Mouse (Mus musculus) midbrain, embryonic 10.5 days (tissue): ENCODE data around the gene Wfdc15b. TPM values are rescaled to one million over a fixed set of nuclear protein-coding genes. Genes with fewer than 3 reads are reported as not detected.
A peak's percentile ranks its signal among the peaks of the same experiment; 100 is the strongest.

Source experiments
- DNase-seq: peaks from one replicate; pipeline ENCODE4 v3.0.0-alpha.2; 2017; ENCODE audit warnings: low spot score
- H3K27ac ChIP-seq: fragments of 300-500 bp; sonication (generic); replicated peaks from 2 replicates; pipeline ENCODE4 v1.5.1; 2016; ENCODE audit warnings: mild to moderate bottlenecking
- H3K27me3 ChIP-seq: fragments of 300-500 bp; sonication (generic); 2 replicates; pipeline ENCODE4 v1.6.1; 2016; ENCODE audit warnings: low read depth, mild to moderate bottlenecking; ENCODE audit not compliant: poor library complexity, severe bottlenecking
- H3K36me3 ChIP-seq: fragments of 300-500 bp; sonication (generic); 2 replicates; pipeline ENCODE4 v1.6.1; 2016; ENCODE audit warnings: mild to moderate bottlenecking, moderate library complexity
- H3K4me1 ChIP-seq: fragments of 300-500 bp; sonication (generic); 2 replicates; pipeline ENCODE4 v1.6.1; 2016
- H3K4me3 ChIP-seq: fragments of 300-500 bp; sonication (generic); 2 replicates; pipeline ENCODE4 v1.5.1; 2016; ENCODE audit warnings: mild to moderate bottlenecking, moderate library complexity
- H3K9me3 ChIP-seq: fragments of 300-500 bp; sonication (generic); replicated peaks from 2 replicates; pipeline ENCODE4 v1.6.1; 2016; ENCODE audit warnings: mild to moderate bottlenecking
- WGBS: fragments of 180-500 bp; shearing (Covaris S2); methylation state at CpG from one replicate; pipeline ENCODE4 v1.1.7; 2016; 5-methylcytosine and 5-hydroxymethylcytosine counted together
- polyA plus RNA-seq: library from polyadenylated mRNA; unstranded; fragments of >200 nt; fragmentation: Nextera tagmentation; extraction: Ambion mirVana; gene quantifications from 2 replicates; pipeline ENCODE4 v1.2.1, GENCODE M21; 2016

The Wfdc15b gene
- polyA plus RNA-seq, 1 experiment from 2014 or later, result not detected

GRCm38 (mm10) chr2:164194959-164195630 lies 26.4 kb downstream of the Wfdc15b start:
- Histone ChIP-seq H3K4me1 (no peaks in the 10 kb centered on the region), H3K27ac (no peak overlapping the region), H3K4me3 (no peak overlapping the region), H3K27me3 (no peaks in the 10 kb centered on the region), H3K36me3 (no peaks in the 10 kb centered on the region), H3K9me3 (no peaks in the 10 kb centered on the region)
- no peak for DNase-seq
- 86% methylated on average over 5 of the region's 5 CpGs for WGBS

DNA sequence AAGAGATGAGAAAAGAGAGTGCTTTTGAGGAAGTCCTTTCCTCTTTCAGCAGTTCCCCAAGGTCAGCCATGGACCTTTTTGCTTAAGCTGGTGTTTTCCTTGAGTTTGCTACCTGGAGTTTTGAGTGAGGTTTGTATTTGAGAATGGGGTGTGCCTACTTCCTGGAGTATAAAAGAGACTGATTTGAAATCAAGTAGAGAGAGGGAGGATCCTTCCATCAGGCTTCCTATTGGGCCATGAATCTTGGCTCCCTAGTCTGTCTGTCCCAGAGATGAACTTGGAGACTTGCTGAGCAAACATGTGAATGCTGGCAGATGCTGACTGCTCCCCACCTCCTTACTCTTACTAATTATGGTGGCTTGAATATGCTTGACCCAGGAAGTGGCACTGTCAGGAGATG lies 29.2 kb downstream of the Wfdc15b start:
- Histone ChIP-seq H3K36me3 (no peaks in the 10 kb centered on the region), H3K4me3 (no peak overlapping the region), H3K27ac (no peak overlapping the region), H3K27me3 (no peaks in the 10 kb centered on the region), H3K4me1 (no peaks in the 10 kb centered on the region), H3K9me3 (no peaks in the 10 kb centered on the region)
- no peak for DNase-seq

DNA sequence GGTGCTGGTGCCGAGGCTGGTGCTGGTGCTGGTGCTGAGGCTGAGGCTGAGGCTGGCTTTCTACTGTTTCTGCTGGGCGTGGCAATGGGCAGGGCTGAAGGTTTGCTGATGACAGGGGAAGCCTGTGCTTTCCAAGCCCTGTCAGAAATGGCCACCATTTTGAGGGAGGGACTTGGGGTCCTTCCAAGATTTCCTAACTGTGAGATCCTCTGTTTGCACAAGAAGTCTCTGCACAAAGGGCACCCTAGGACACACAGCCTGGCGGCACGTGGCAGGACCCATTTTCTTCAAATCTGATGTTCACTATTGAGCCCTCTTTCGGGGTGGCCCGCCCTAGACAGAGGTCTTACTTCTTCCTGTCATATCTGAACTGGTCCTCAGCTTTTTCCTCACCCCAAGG lies 30.9 kb downstream of the Wfdc15b start, which contains the start of gene Wfdc12:
Wfdc12 (minus strand) TSS at position 33 of the 400 bp plus-strand sequence.
- no peaks in the 10 kb centered on the region for H3K9me3 ChIP-seq
- H3K36me3 ChIP-seq, result no peaks in the 10 kb centered on the region
- H3K27ac ChIP-seq, result no peak within 1 kb of the TSS
- H3K4me1 ChIP-seq, result no peaks in the 10 kb centered on the region
- no peak for DNase-seq
- H3K4me3 ChIP-seq, result no peak within 1 kb of the TSS
- no peaks in the 10 kb centered on the region for H3K27me3 ChIP-seq
- WGBS, result 89% methylated on average over 6 of the region's 6 CpGs

DNA sequence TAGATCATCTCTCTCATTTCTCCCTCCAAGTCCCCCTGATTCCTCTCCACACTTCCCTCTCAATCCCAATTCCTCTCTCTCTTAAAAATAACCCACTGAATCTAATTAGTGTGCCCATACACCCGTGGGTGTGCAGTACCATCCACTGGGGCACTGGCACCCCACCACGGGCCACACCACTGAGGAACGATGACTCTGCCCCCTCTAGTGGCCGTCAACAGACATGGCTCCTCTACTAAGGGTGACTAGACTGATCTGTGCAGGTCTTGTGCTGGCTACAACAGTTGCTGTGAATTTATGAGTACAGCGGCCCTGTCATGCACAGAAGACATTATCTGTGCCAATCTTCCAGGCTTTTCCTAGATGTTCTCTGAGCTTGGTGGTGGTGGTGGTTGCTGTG lies 32.7 kb downstream of the Wfdc15b start:
- Histone ChIP-seq H3K9me3 (no peaks in the 10 kb centered on the region), H3K27me3 (no peaks in the 10 kb centered on the region), H3K4me1 (peaks cover 9% of the 10 kb centered on the region), H3K36me3 (no peaks in the 10 kb centered on the region), H3K4me3 (no peak overlapping the region), H3K27ac (no peak overlapping the region)
- 36% methylated on average over 5 of the region's 5 CpGs for WGBS
- no peak for DNase-seq

GRCm38 (mm10) chr2:164184145-164184719 lies 37.2 kb downstream of the Wfdc15b start:
- 0 out of 2 replicates have a peak overlapping the region, but pooled peaks have one; percentile 23 for H3K27ac ChIP-seq
- no peak for DNase-seq

DNA sequence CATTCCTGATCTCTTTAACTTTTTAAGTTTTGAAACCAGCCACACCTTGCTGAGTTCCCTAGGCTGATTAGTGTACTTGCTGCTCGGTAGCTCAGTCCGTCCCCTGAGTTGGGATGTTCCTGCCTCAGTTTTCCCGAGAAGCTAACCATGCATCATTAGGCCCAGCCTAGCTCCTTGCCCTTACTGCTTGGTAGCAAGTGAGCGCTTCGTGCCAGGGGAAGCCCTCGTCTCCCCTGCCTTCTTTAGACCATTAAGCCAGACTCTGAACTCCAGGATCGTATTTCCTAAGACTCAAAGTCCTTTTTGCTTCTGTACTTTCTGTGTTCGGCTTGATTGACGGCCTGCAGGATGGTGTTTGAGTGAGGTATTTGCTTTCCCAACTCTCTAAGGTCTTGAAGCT lies 38.1 kb downstream of the Wfdc15b start:
- 80% methylated on average over 9 of the region's 9 CpGs for WGBS
- H3K27me3 ChIP-seq, result peaks cover 11% of the 10 kb centered on the region; the same call in 1 of the 2 replicates

More at GRCm38 (mm10) chr2:164184145-164184719, 37.2 kb downstream of the Wfdc15b start:
- H3K4me3 ChIP-seq, result no peak overlapping the region
- 42% methylated on average over 9 of the region's 9 CpGs for WGBS
- no peaks in the 10 kb centered on the region for H3K9me3 ChIP-seq
- H3K27me3 ChIP-seq, result peaks cover 10% of the 10 kb centered on the region; the same call in 1 of the 2 replicates
- peaks cover 9% of the 10 kb centered on the region for H3K4me1 ChIP-seq
- H3K36me3 ChIP-seq, result no peaks in the 10 kb centered on the region

GRCm38 (mm10) chr2:164182692-164183255 lies 38.7 kb downstream of the Wfdc15b start, which contains the start of gene Wfdc5:
Gene Wfdc5 (minus strand): TSS chr2:164182742.
- peaks cover 9% of the 10 kb centered on the region for H3K4me1 ChIP-seq
- no peak for DNase-seq
- no peak within 1 kb of the TSS for H3K27ac ChIP-seq
- no peaks in the 10 kb centered on the region for H3K36me3 ChIP-seq
- no peak within 1 kb of the TSS for H3K4me3 ChIP-seq
- H3K27me3 ChIP-seq, result peaks cover 15% of the 10 kb centered on the region; the same call in 1 of the 2 replicates
- WGBS, result 71% methylated on average over 7 of the region's 7 CpGs
- no peaks in the 10 kb centered on the region for H3K9me3 ChIP-seq

More for the DNA sequence above, 38.1 kb downstream of the Wfdc15b start:
- H3K4me1 ChIP-seq, result peaks cover 9% of the 10 kb centered on the region
- no peaks in the 10 kb centered on the region for H3K9me3 ChIP-seq
- H3K36me3 ChIP-seq, result no peaks in the 10 kb centered on the region
- H3K27ac ChIP-seq, result no peak overlapping the region
- H3K4me3 ChIP-seq, result no peak overlapping the region
- DNase-seq, result no peak

GRCm38 (mm10) chr2:164180770-164181169 lies 40.7 kb downstream of the Wfdc15b start:
- Histone ChIP-seq H3K4me3 (no peak overlapping the region), H3K9me3 (no peaks in the 10 kb centered on the region), H3K27me3 (peaks cover 15% of the 10 kb centered on the region; the same call in 1 of the 2 replicates), H3K36me3 (no peaks in the 10 kb centered on the region), H3K27ac (no peak overlapping the region), H3K4me1 (peaks cover 9% of the 10 kb centered on the region)
- DNase-seq, result no peak
- WGBS, result 82% methylated on average over 4 of the region's 4 CpGs

- Histone ChIP-seq H3K9me3 (no peaks in the 10 kb centered on the region), H3K27me3 (peaks cover 21% of the 10 kb centered on the region), H3K36me3 (no peaks in the 10 kb centered on the region), H3K4me1 (peaks cover 9% of the 10 kb centered on the region), H3K4me3 (no peak overlapping the region), H3K27ac (no peak overlapping the region)
- WGBS, result 34% methylated on average over 3 of the region's 3 CpGs
- DNase-seq, result no peak
These were observed 41.3 kb downstream of the Wfdc15b start for GRCm38 (mm10) chr2:164180124-164180523.

GRCm38 (mm10) chr2:164177831-164178230 lies 43.6 kb downstream of the Wfdc15b start:
- no peak overlapping the region for H3K4me3 ChIP-seq
- peaks cover 41% of the 10 kb centered on the region for H3K27me3 ChIP-seq
- H3K36me3 ChIP-seq, result no peaks in the 10 kb centered on the region
- 0 out of 2 replicates have a peak, but pooled peaks cover 2% of the 10 kb centered on the region for H3K4me1 ChIP-seq
- H3K9me3 ChIP-seq, result no peaks in the 10 kb centered on the region
- WGBS, result 88% methylated on average over 5 of the region's 5 CpGs
- no peak overlapping the region for H3K27ac ChIP-seq
- no peak for DNase-seq

DNA sequence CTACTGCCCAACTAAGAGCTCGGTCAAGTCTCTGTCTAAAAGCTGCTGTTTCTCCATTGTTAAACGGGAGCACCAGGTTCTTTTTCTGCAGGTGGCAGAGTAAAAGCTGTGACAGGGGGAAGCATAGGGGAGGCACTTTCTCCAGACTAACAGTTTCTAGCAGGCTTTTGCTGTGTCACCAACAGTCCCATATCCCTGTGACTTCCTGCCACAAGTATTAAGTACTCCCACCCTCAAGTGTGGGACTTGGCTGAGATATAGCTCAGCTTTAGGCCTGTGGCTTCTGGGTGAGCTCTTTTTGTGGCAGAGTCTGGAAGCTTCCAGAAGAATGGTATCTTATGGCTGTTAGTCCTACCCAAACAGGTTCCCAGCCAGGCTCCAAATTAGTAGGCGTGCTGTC lies 45.6 kb downstream of the Wfdc15b start:
- no peaks in the 10 kb centered on the region for H3K36me3 ChIP-seq
- DNase-seq, result no peak
- peaks cover 13% of the 10 kb centered on the region for H3K4me1 ChIP-seq
- no peak overlapping the region for H3K4me3 ChIP-seq
- 83% methylated on average over 3 of the region's 3 CpGs for WGBS
- H3K27ac ChIP-seq, result no peak overlapping the region
- H3K27me3 ChIP-seq, result peaks cover 50% of the 10 kb centered on the region
- no peaks in the 10 kb centered on the region for H3K9me3 ChIP-seq

DNA sequence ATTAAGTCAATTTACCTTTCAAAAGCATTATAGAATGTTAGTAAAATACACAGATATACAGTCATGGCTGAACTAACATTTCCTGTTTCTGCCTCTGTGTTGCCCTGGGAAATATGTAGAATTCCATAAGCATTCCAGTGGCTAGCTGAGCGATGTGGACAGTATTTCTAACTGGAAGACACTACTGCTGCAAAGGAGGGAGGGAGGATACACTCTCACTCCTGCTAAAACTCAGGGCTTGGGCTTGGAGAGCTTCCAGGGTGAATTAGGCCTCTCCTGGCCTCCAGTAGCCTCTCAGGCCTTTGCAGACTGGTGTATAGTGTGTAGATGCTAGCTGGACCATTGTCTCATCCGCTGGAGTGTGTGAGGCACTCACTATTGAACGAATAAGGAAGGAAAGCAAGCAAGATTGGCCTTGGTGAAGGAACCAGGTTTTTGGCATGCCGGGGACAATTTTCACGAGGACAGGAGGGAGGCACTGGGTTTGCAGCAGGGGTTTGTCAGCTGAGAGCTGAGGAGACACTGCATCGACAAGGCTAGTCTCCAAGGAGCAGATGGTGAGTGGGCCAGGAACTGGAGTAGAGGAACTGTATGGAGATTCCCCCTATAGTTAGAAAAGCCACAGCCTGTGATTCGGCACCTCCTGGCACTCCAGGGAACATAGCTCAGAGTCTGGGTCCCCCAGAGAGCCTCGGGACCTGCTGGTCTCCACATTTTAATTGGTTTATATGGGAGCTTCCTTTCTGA lies 46.6 kb downstream of the Wfdc15b start:
- Histone ChIP-seq H3K36me3 (no peaks in the 10 kb centered on the region), H3K4me1 (peaks cover 23% of the 10 kb centered on the region), H3K4me3 (no peak overlapping the region), H3K27me3 (peaks cover 60% of the 10 kb centered on the region), H3K9me3 (no peaks in the 10 kb centered on the region), H3K27ac (no peak overlapping the region)
- WGBS, result 80% methylated on average over 8 of the region's 8 CpGs
- DNase-seq, result no peak
